Mouse (Mus musculus) frontal cortex, postnatal 36 days (tissue): ENCODE data around the gene Lrp1.
A peak's percentile ranks its signal among the peaks of the same experiment; 100 is the strongest.

Source experiments
- DNase-seq, 2 experiments: peaks; one replicate each; pipeline ENCODE4 v3.0.0; 2022; ENCODE audit warnings: low spot score in 2 of 2

Gene Lrp1

DNA sequence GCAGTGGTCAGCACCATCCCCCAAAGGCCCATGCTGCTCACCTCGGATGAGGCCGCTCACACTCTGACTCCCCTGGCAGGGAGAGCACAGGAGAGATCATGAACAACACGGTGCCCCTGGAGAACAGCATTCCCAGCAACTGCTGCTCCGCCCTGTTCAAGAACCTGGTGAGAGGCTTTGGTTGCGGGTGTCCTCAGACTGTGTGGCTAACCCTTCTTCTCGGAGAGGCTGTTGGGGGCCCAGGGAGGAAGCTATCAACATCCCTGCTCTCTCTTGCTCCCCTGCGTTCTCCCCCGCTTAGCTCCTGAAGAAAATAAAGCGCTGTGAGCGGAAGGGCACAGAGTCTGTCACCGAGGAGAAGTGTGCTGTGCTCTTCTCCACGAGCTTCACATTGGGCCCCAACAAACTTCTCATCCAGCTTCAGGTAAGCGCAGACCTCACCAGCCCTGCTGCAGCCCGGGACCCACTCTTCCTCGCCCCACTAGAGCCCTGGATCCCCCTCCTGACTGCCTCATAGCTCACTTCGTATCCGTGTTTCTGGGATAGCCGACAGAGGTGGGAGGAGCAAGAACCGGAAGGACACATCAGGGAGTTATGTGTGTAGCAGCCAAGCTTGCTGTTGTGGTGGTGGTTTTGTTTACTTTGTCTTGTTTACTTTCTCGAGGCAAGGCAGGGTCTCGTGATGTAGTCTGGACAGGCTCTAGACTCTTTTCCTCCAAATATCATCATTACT, 32.1 kb upstream of the Lrp1 start:
- DNase-seq: no peak

GRCm38 (mm10) chr10:127645791-127646190, 24.8 kb upstream of the Lrp1 start:
- DNase-seq: no peak

DNA sequence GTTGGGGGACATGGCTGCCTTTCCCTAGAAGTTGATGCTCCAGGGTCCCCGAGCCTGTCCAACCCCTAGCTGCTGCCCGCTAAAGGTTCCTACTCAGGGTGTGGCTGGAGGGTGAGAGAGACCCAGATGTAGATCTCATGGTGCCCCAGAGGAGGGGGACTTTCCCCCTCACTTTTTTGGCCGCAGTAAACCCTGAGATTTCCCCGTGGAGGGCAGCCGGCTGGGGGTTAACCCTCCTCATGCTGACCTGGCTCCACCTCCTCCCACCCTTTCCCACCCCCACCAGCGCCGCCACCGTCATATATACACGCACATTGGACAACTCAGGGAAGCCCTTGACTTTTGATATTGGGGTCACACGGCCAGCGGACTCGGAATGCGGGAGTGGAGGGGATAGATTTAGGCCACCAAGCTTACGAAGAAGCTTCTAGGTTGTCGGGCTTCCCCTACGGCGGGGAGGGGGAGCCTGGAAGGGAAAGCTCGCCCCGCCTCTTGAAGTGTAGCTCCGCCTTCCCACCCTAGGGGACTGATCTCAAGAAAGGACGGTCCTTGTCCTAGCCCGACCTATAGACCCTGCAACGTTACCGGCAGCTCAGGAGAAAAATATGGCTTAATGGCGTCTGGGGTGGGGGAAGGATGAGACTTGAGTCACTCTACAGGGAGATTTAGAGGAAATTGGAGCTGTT, 22.7 kb upstream of the Lrp1 start:
- DNase-seq: peak in 1 of 2 experiments; percentile 22

- peak in 1 of 2 experiments; percentile 30 for DNase-seq
These were observed 22.0 kb upstream of the Lrp1 start, which contains the start of gene Stat6 for GRCm38 (mm10) chr10:127642772-127643552. TSS of gene Stat6 (plus strand) at chr10:127642986.

- DNase-seq: peak; percentile 85 to 91
These were observed 21.2 kb upstream of the Lrp1 start for GRCm38 (mm10) chr10:127641861-127642771.

- DNase-seq: no peak
These were observed 19.5 kb upstream of the Lrp1 start for GRCm38 (mm10) chr10:127640421-127640820.

GRCm38 (mm10) chr10:127632668-127633271, 11.8 kb upstream of the Lrp1 start:
- no peak for DNase-seq

GRCm38 (mm10) chr10:127631261-127632214, 10.6 kb upstream of the Lrp1 start:
- DNase-seq: no peak

GRCm38 (mm10) chr10:127626433-127626832, 5.5 kb upstream of the Lrp1 start:
- DNase-seq: no peak

DNA sequence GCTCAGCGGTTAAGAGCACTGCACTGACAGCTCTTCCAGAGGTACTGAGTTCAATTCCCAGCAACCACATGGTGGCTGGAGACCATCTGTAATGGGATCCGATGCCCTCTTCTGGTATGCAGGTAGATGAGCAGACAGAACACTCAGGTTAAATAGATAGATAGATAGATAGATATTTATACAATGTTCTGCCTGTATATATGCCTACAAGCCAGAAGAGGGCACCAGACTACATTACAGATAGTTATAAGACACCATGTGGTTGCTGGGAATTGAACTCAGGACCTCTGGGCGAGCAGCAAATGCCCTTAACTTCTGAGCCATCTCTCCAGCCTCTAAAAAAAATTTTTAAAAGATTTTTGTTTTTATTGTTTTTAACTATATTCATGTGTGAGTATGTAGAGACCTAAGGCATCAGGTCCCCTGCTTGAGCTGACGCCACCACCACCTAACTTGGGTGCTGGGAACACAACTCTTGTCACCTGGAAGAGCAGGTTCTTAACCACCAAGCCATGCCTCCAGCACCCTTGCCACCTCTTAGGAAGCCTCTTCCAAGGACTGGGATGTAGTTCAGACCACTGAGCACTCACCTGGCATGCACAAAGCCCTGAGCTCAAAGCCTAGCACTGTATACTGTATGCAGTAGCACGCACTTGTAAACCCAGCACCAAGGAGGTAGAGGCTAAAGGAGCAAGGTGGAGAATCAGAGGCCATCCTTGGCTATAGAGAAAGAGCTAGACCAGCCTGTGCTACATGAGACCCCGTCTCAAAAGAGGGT, 2.7 kb upstream of the Lrp1 start:
- DNase-seq: no peak

GRCm38 (mm10) chr10:127622661-127623060, 1.7 kb upstream of the Lrp1 start:
- no peak for DNase-seq

DNA sequence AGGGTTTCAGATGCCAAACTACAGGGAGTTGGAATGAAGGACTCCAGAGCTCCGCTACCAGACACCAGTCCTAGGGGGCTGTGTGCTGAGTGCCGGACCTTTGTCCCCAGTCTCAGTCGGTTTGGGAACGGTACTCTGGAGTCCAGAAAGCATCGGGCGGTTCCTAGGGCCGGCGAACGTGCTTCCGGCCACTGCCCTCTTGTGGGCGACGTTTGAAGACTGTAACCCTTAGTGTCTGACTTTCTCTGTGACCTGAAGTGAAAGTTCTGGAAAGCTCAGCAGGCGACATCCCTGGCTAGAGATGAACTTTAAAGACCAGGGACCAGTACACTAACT, 1.1 kb upstream of the Lrp1 start:
- DNase-seq: peak in 1 of 2 experiments; percentile 56

DNA sequence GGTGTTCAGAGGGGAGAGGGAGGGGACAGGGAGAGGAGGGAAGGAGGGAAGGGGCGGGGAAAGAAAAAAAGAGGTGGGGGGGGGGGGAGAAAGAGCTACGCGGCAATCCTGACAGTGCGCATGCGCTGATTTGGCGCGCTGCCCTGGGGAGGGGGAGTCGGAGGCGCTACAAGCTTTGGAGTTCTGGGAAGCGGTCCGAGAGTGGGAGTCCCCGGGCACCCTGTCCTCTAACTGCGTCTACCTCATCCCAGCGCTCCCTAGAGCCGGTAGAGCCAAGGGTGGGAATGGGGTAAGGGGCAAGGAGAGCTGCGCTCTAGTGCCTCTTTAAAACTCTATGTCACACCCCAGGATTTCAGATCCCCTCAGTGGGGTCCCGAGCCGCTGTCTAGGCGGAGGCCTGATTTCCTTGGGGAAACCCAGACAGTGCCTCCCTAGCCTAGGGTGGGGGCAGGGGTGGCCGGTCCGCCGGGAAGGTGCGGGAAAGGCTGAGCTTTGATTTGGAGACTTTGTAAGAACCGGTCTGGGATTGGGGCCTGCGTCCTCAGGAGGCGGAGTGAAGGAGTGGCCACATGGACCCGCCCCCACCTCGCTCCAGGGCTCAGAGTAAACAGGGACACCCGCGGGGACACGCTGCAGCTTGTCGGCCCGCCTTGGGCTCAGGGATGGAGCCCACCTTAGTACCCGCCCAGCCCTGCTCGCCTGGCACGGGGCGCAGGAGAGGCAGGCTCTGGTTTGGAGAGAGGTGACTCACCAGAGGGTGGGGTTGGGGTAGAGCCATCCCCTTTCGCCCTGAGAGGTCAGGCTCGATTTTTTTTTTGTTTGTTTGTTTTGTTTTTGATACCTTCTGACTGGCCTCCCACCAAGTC, 476 bp upstream of the Lrp1 start:
- DNase-seq: peak; percentile 89 to 90

- no peak for DNase-seq
These were observed 975 bp downstream of the Lrp1 start for GRCm38 (mm10) chr10:127619941-127620405.

DNA sequence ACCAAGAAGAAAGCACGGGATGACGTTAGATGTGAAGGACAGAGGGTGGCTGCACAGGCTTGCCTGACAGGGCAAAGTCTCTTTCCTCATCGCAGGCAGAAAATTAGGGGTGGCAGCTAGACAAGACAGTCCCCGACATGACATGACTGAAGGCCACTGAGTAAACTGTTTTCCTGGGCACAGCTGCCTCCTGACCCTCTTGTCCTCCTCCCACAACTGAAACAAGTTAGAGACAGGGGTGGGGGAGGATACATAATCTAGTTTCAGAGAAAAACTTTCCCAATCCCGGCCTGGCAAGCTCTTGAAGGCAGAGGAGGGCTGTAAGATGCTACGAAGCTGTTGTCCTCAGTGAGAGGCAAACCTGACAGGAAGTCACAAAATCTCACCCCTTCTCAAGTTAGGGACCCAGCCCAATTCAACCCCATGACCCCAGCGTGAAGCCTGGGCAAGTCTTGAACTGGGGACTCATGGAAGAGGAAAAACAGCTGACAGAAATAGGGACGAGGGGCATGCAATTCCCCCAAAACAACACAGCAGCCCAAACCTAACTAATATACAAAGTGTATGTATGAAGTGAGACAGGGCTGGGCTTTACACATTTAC, 1.7 kb downstream of the Lrp1 start:
- no peak for DNase-seq

- DNase-seq: no peak
These were observed 2.8 kb downstream of the Lrp1 start for GRCm38 (mm10) chr10:127618173-127618572.

- no peak for DNase-seq
These were observed 3.7 kb downstream of the Lrp1 start for GRCm38 (mm10) chr10:127617294-127617693.

DNA sequence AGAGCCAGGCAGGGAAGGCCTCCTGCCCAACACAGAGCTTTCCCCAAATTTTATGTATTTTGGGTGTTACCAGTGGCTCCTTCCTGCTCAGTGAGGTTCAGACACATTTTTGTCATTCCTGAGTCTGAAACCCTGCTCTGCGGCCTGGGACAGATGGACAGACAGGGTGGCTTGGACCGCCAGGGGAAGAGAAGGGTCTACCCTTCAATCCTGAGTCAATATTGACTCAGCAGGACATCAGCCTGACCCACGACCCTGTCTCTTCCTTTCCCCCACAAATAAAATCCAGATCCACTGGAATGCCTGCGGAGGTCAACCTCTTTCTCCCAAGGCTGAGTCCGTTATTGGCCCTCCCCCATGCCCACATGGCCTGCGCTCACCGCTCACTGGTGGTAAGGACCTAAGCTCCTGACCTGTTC, 4.7 kb downstream of the Lrp1 start:
- DNase-seq: no peak
